Mouse (Mus musculus) bone marrow macrophage, adult 2 months (primary cell): ENCODE data around the gene Crip3.

Experiments
- CTCF ChIP-seq: IDR thresholded peaks from 2 replicates; pipeline ENCODE4 v1.5.1; 2012; ENCODE audit warnings: low read depth, mild to moderate bottlenecking, low read length, moderate library complexity
- POLR2A ChIP-seq: IDR thresholded peaks from 2 replicates; pipeline ENCODE4 v1.6.1; 2012; ENCODE audit warnings: mild to moderate bottlenecking, low read depth, low read length, borderline replicate concordance

DNA sequence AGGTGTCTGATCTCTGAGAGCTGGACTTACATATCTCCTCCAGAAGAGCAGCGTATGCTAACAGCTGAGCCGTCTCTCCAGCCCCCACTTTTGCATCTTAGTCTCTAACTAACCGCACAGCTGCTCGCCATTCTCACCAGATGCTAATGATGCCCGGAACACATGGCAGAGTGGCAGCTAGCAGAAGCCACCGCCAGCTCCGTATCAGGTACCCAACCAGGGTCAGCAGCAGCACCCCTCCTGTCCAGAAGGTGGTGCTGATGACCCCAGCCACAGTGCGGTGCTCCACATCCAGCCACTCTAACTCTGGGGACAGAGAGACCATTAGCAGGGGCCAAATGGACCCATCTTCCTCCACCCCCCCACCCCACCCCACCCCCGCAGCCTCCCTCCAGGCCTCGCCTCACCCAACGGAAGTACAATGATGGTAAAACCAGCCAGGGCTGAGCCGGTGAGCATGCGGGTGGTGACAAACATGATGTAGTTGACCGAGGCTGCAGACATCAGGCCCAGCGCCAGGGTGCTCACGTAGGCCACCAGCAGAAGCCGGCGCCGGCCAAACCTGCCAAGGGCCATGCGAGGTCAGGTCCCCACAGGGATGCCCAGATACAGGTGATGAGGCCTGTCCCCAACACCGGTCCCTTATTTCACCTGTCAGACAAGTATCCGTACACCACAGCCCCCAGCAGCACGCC is 8.1 kb downstream of the Crip3 start:
- TF ChIP-seq CTCF (no peak), POLR2A (no peak)
